Mouse (Mus musculus) megakaryocyte, embryonic 14.5 days (primary cell): Measurements from ENCODE around the gene Hebp1.

ENCODE experiments used
- FLI1 ChIP-seq: IDR thresholded peaks from 2 replicates; pipeline ENCODE4 v1.6.1; 2012; ENCODE audit warnings: low read length, inconsistent platforms, mixed read lengths
- GATA1 ChIP-seq: IDR thresholded peaks from 3 replicates; pipeline ENCODE4 v1.6.1; 2012; ENCODE audit warnings: mixed read lengths, low read length, inconsistent platforms, borderline replicate concordance

- TF ChIP-seq GATA1 = no peak
- no peak for TF ChIP-seq FLI1
Observed at GRCm38 (mm10) chr6:135118183-135118582, 79.6 kb downstream of the Hebp1 start, which contains the start of gene Gprc5d.
